Mouse (Mus musculus) spleen, adult 2 months (tissue): ENCODE data around the gene Pnrc2. TPM values are rescaled to one million over a fixed set of nuclear protein-coding genes. Genes with fewer than 3 reads are reported as not detected.

Experiments
- DNase-seq, 2 experiments: peaks; one replicate each; pipeline versions ENCODE4 v3.0.0 to v3.0.0-alpha.2; 2012 to 2021; ENCODE audit warnings: low spot score in 2 of 2, low read depth in 1 of 2
- H3K27ac ChIP-seq: fragments of 200-500 bp; 2 replicates; pipeline ENCODE4 v1.5.1; 2012; ENCODE audit warnings: low read length, inconsistent platforms; ENCODE audit not compliant: insufficient read depth
- H3K27me3 ChIP-seq: fragments of 200-500 bp; 2 replicates; pipeline ENCODE4 v1.6.1; 2012; ENCODE audit warnings: mild to moderate bottlenecking, moderate library complexity, low read length, inconsistent platforms; ENCODE audit not compliant: control insufficient read depth, insufficient read depth
- H3K36me3 ChIP-seq: fragments of 200-500 bp; 2 replicates; pipeline ENCODE4 v1.6.1; 2012; ENCODE audit warnings: mild to moderate bottlenecking, low read length, inconsistent platforms; ENCODE audit not compliant: control insufficient read depth, insufficient read depth
- H3K4me1 ChIP-seq: fragments of 200-500 bp; 2 replicates; pipeline ENCODE4 v1.6.1; 2011; ENCODE audit warnings: inconsistent platforms; ENCODE audit not compliant: control insufficient read depth, insufficient read depth, insufficient read length
- H3K4me3 ChIP-seq: fragments of 200-500 bp; 2 replicates; pipeline ENCODE4 v1.5.1; 2011; ENCODE audit warnings: mild to moderate bottlenecking, inconsistent platforms; ENCODE audit not compliant: insufficient read depth, insufficient read length; ENCODE audit errors: extremely low read depth
- CTCF ChIP-seq: fragments of 200-500 bp; IDR thresholded peaks from 2 replicates; pipeline ENCODE4 v1.5.1; 2011; ENCODE audit warnings: mild to moderate bottlenecking, inconsistent platforms; ENCODE audit not compliant: insufficient read depth, insufficient read length, insufficient replicate concordance; ENCODE audit errors: extremely low read depth
- POLR2A ChIP-seq: fragments of 200-500 bp; IDR thresholded peaks from 2 replicates; pipeline ENCODE4 v1.6.1; 2011; ENCODE audit warnings: low read depth, low read length, inconsistent platforms
- WGBS: fragments of 180-500 bp; shearing (Covaris S2); methylation state at CpG from one replicate; pipeline ENCODE4 v1.1.7; 2018; 5-methylcytosine and 5-hydroxymethylcytosine counted together
- polyA plus RNA-seq: library from polyadenylated mRNA; depleted of rRNA; stranded (reverse); fragments of >200 nt; gene quantifications from 2 replicates; pipeline ENCODE4 v1.2.3, GENCODE M21; 2012

Pnrc2 gene
- polyA plus RNA-seq, 1 experiment, result 12.2 TPM

GRCm38 (mm10) chr4:135904810-135905209 is 31.2 kb upstream of the Pnrc2 start:
- 46% methylated on average over 1 of the region's 1 CpGs for WGBS
- no peaks in the 10 kb centered on the region for H3K27me3 ChIP-seq
- DNase-seq, result no peak
- H3K36me3 ChIP-seq, result peaks cover 14% of the 10 kb centered on the region
- peak overlapping the region; percentile 55 for H3K27ac ChIP-seq
- H3K4me1 ChIP-seq, result peaks cover 35% of the 10 kb centered on the region; the same call in 1 of the 2 replicates
- no peak overlapping the region for H3K4me3 ChIP-seq
- TF ChIP-seq POLR2A, result no peak
- TF ChIP-seq CTCF, result no peak

GRCm38 (mm10) chr4:135902606-135903242 is 29.1 kb upstream of the Pnrc2 start:
- Histone ChIP-seq H3K4me1 (peaks cover 37% of the 10 kb centered on the region), H3K36me3 (peaks cover 8% of the 10 kb centered on the region), H3K27me3 (no peaks in the 10 kb centered on the region), H3K4me3 (no peak overlapping the region), H3K27ac (peak overlapping the region; percentile 62)
- 43% methylated on average over 4 of the region's 4 CpGs for WGBS
- DNase-seq, result peak in 1 of 2 experiments; percentile 57
- TF ChIP-seq CTCF (no peak), POLR2A (no peak)

- TF ChIP-seq CTCF (no peak), POLR2A (peak; percentile 5; the same call in 1 of the 2 replicates)
- 24% methylated on average over 5 of the region's 5 CpGs for WGBS
- DNase-seq, result peak; percentile 84 to 92
- Histone ChIP-seq H3K27me3 (no peaks in the 10 kb centered on the region), H3K27ac (peak overlapping the region; percentile 89), H3K4me1 (peaks cover 39% of the 10 kb centered on the region), H3K36me3 (no peaks in the 10 kb centered on the region; the same call in 1 of the 2 replicates), H3K4me3 (no peak overlapping the region)
Measured at GRCm38 (mm10) chr4:135900008-135900407, 26.4 kb upstream of the Pnrc2 start.

DNA sequence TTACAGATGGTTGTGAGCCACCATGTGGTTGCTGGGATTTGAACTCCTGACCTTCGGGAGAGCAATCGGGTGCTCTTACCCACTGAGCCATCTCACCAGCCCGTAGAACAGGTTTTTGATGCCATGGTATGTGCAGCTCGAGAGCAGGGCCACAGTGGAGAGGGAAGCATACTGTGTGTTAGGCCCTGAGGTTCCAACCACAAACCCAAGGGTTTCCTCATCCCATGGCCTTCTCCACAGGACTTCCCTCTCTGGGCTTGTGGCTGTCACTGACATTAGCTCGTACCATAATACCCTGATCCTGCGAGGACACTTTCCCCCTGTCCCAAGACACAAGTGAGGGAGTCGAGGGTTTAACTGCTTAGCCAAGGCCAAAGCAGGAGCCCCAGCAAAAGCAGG is 25.4 kb upstream of the Pnrc2 start:
- H3K4me1 ChIP-seq, result peaks cover 36% of the 10 kb centered on the region
- H3K4me3 ChIP-seq, result no peak overlapping the region
- H3K27me3 ChIP-seq, result no peaks in the 10 kb centered on the region
- H3K27ac ChIP-seq, result peak overlapping the region; percentile 84
- 58% methylated on average over 7 of the region's 7 CpGs for WGBS
- H3K36me3 ChIP-seq, result no peaks in the 10 kb centered on the region; the same call in 1 of the 2 replicates
- DNase-seq, result no peak
- TF ChIP-seq CTCF, result no peak
- no peak for TF ChIP-seq POLR2A

DNA sequence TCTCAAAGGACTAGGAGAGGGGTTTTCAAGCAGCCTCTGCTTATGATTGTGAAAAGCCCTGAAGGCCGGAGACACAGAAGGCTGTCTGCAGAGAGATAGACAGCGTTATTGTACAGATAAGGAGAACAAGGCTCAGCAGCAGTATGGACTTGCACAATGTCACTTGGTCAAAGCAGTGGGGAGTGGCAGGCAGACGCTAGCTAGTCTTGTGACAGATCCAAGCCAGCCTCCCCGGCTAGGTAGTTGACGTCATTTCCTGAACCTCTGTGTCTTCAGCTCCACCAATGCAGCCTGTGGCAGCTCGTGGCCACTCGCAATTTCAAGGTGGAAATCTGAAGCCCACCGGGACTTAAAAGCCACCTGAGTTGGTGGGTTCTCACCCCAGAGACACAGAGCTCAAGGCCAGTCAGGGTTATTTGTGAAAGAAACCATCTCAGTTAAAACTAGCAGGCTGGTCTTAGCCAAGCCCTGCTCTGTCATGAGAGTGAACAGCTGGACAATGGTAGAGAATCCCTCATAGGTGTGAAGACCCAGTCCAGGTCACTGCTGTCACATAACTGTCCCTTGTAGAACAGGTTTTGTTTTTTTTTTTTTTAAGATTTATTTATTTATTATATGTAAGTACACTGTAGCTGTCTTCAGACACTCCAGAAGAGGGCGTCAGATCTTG is 24.9 kb upstream of the Pnrc2 start:
- DNase-seq, result peak; percentile 75 to 89
- H3K4me3 ChIP-seq, result peak overlapping the region; percentile 19; the same call in 1 of the 2 replicates

DNA sequence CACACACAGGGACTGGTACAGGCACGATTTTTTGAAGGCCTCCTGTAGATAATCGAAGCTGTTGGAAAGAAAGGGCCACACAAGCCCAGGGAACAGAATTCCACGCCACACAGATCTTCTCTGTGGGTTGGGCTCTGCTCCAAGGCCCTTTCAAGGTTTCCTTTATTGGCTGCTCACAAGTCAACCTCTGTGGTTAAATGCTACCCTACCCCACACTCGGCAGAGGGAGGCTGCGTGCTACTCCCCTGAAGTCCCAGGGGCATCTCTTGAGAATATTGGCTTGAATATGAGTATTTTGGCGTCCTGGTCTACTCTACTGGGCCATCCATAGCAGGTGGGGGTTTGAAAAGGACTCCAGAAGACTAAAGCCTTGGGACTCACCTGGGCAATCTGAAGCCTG is 22.5 kb upstream of the Pnrc2 start:
- Histone ChIP-seq H3K4me1 (peaks cover 23% of the 10 kb centered on the region), H3K27me3 (no peaks in the 10 kb centered on the region), H3K4me3 (peak overlapping the region; percentile 71), H3K27ac (peak overlapping the region; percentile 92), H3K36me3 (no peaks in the 10 kb centered on the region)
- 11% methylated on average over 6 of the region's 6 CpGs for WGBS
- DNase-seq, result peak in 1 of 2 experiments; percentile 63
- no peak for TF ChIP-seq CTCF
- TF ChIP-seq POLR2A, result peak; percentile 22; the same call in 1 of the 2 replicates

More for the DNA sequence above, 24.9 kb upstream of the Pnrc2 start:
- Histone ChIP-seq H3K4me1 (peaks cover 31% of the 10 kb centered on the region), H3K27me3 (no peaks in the 10 kb centered on the region), H3K36me3 (no peaks in the 10 kb centered on the region; the same call in 1 of the 2 replicates), H3K27ac (peak overlapping the region; percentile 92)
- 13% methylated on average over 9 of the region's 9 CpGs for WGBS
- TF ChIP-seq POLR2A (peak; percentile 71), CTCF (no peak)

- DNase-seq, result peak in 1 of 2 experiments; percentile 62
- Histone ChIP-seq H3K27ac (peak within 1 kb of the TSS; percentile 92), H3K4me1 (peaks cover 23% of the 10 kb centered on the region), H3K27me3 (no peaks in the 10 kb centered on the region), H3K36me3 (no peaks in the 10 kb centered on the region), H3K4me3 (peak within 1 kb of the TSS; percentile 71)
- 7% methylated on average over 8 of the region's 8 CpGs for WGBS
- TF ChIP-seq CTCF (no peak), POLR2A (no peak; the same call in 1 of the 2 replicates)
Measured at GRCm38 (mm10) chr4:135895071-135895571, 21.5 kb upstream of the Pnrc2 start, which contains the start of gene Cnr2. TSS of gene Cnr2 (plus strand) at chr4:135895394.
